In genomic region chr11:109649975-109650701, GRCm38 (mm10) we compare ENCODE assay signal across 8 mouse cellular contexts. TPM values are rescaled to one million over a fixed set of nuclear protein-coding genes. Genes with fewer than 3 reads are reported as not detected.
DNase-seq lines count a peak whose midpoint lies in the region; ATAC-seq lines count a peak whose summit lies in the region.

No protein-coding gene starts in this region.

- peak overlapping the region; percentile 99 for H3K9ac ChIP-seq in hindbrain, embryonic 12.5 days

- peaks cover 13% of the 10 kb centered on the region for H3K36me3 ChIP-seq in hindbrain, embryonic 12.5 days

- ATAC-seq in hindbrain, embryonic 12.5 days (ENCODE audit: low FRiP score): peak; percentile 87

- peak; percentile 93 for DNase-seq in MN1 (ENCODE audit: low spot score)
- DNase-seq in cerebellum, adult 9-11 months: peak; percentile 96
- DNase-seq in frontal cortex, postnatal 10 days (ENCODE audit: low spot score in 2 of 2): peak; percentile 80 to 88
- peak; percentile 72 to 73 for DNase-seq in layer of hippocampus, postnatal 25 days (ENCODE audit: extremely low spot score in 1 of 2, low spot score in 1 of 2)
- DNase-seq in lung, postnatal 14 days: peak; percentile 68
- peak; percentile 56 for DNase-seq in retina, adult 2 months (ENCODE audit: low read depth, low spot score)
- peak; percentile 72 for DNase-seq in thymus, postnatal 25 days

- 1% methylated on average over 31 of the region's 31 CpGs for WGBS in hindbrain, embryonic 12.5 days

- H3K27me3 ChIP-seq in hindbrain, embryonic 12.5 days: no peaks in the 10 kb centered on the region

- H3K27ac ChIP-seq in hindbrain, embryonic 12.5 days: peak overlapping the region; percentile 98

- peak overlapping the region; percentile 99 for H3K4me3 ChIP-seq in hindbrain, embryonic 12.5 days

- peaks cover 41% of the 10 kb centered on the region for H3K4me1 ChIP-seq in hindbrain, embryonic 12.5 days

- H3K9me3 ChIP-seq in hindbrain, embryonic 12.5 days (replicated peaks): no peaks in the 10 kb centered on the region

- peak overlapping the region; percentile 89 for H3K4me2 ChIP-seq in hindbrain, embryonic 12.5 days (replicated peaks)

RNA-seq across cellular contexts. Expression of gene Prkar1a, which starts 0.9 kb away (rescaled TPM):
- 450 and 504 TPM in 2 replicates for polyA plus RNA-seq in hindbrain, embryonic 12.5 days (2016; fragmentation: Nextera tagmentation; extraction: Ambion mirVana)
- 100 to 1,000 TPM; 535 to 544 TPM for total RNA-seq in layer of hippocampus, postnatal 25 days (2021)

RNA-seq across cellular contexts. Expression of gene Wipi1, which starts 38.4 kb away (rescaled TPM):
- polyA plus RNA-seq in hindbrain, embryonic 12.5 days (2016; fragmentation: Nextera tagmentation; extraction: Ambion mirVana): 25.1 and 27.5 TPM in 2 replicates
- 10 to 100 TPM; 25.1 to 25.5 TPM for total RNA-seq in layer of hippocampus, postnatal 25 days (2021)

Comparison
In these comparisons a context has a peak if more than half of its experiments do, and no peak if none do; other contexts are left out.
1. Peak in every context shown above with its lines: DNase-seq, ATAC-seq, H3K4me3 ChIP-seq and H3K27ac ChIP-seq.